Mouse (Mus musculus): ENCODE measurements around the gene Kif5a. TPM values are rescaled to one million over a fixed set of nuclear protein-coding genes. Genes with fewer than 3 reads are reported as not detected.
A peak's percentile ranks its signal among the peaks of the same experiment; 100 is the strongest.

The Kif5a gene
- polyA plus RNA-seq, 1 experiment from 2014 or later = 47.6 TPM

DNA sequence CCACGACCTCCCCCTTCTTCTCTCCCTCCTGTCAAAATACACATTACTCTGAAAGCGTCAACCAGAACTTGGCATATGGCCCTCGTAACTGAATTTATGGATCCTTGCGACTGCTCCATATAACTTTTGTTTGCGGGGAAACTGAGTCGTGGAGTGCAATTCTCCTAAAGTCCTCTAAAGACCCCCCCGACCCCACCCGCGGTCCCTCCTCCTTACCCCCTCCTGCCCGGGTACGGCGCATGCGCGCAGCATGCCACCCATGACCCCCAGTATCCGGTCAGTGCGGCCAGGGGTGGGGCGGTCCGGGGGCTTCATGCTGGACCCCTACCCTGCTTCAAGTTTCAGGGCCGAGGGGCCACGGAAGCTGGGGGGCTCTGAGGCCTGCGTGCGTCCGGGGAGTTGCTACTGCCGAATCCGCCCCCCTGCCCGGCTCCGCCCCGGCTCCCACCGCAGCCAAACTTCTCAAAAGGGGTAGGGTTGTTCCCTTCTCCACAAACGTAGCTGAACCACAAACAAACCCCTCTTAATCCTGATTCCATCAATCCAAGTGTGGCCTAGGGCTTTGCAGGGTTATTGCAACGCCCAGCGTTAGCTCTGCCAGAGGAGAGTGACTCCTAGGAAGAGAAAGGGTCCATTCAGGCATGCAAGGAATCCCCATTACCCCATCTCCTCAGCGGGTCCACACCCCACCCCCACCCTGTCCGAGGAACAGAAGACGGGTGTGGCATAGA lies 73.3 kb downstream of the Kif5a start, which contains the start of gene Arhgef25:
TSS of gene Arhgef25 (minus strand) at position 433 of the 731 bp plus-strand sequence.
- peak within 1 kb of the TSS; percentile 65 for H3K4me3 ChIP-seq (ENCODE audit: low read depth, low read length)
- DNase-seq (ENCODE audit: low spot score) = no peak
- peak within 1 kb of the TSS; percentile 97 for H3K4me2 ChIP-seq (ENCODE audit: low read length)
- no peak for ATAC-seq
- peak within 1 kb of the TSS; percentile 86 for H3K27ac ChIP-seq (ENCODE audit: low read depth, low read length)
- H3K36me3 ChIP-seq (ENCODE audit: control insufficient read depth, insufficient read depth, low read length) = peaks cover 20% of the 10 kb centered on the region
- no peaks in the 10 kb centered on the region for H3K9me3 ChIP-seq (replicated peaks; ENCODE audit: control insufficient read depth, low read length)
- H3K4me1 ChIP-seq (ENCODE audit: control insufficient read depth, insufficient read depth, low read length) = peaks cover 23% of the 10 kb centered on the region
- 1% methylated on average over 33 of the region's 35 CpGs for WGBS
- no peaks in the 10 kb centered on the region for H3K27me3 ChIP-seq (replicated peaks; ENCODE audit: control insufficient read depth, insufficient read depth, low read length)
- H3K9ac ChIP-seq (ENCODE audit: low read length) = peak within 1 kb of the TSS; percentile 91

DNA sequence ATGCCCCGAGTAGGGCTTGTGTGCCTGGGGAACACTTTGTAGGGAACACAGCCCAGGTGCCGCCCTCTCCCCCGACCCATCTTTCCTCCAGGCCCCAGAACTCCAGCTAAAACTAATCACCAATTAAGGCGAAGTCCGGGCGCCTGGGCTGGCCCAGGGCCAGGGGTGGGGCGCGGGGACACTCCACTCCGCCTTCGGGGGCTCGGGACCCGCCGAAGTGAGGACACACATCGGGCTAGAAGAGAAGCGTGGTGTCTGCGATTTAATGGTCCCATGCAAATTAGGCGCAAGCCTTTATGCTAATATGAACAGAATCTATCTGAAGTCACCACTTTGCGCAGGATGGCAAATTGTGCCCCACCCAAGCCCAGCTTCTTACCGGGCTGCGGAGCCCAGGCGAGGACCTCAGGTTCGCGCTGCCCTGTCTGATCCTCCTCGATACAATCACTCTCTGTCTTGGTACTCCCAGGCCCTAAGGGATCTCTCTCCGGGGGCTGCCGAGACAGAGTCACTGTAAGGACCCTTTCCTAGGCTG lies 74.0 kb downstream of the Kif5a start:
- Histone ChIP-seq H3K9me3 (replicated peaks; ENCODE audit: control insufficient read depth, low read length) (no peaks in the 10 kb centered on the region), H3K36me3 (ENCODE audit: control insufficient read depth, insufficient read depth, low read length) (peaks cover 20% of the 10 kb centered on the region), H3K9ac (ENCODE audit: low read length) (peak overlapping the region; percentile 91), H3K4me1 (ENCODE audit: control insufficient read depth, insufficient read depth, low read length) (peaks cover 19% of the 10 kb centered on the region), H3K4me2 (ENCODE audit: low read length) (peak overlapping the region; percentile 97), H3K27me3 (replicated peaks; ENCODE audit: control insufficient read depth, insufficient read depth, low read length) (no peaks in the 10 kb centered on the region), H3K4me3 (ENCODE audit: low read depth, low read length) (peak overlapping the region; percentile 65), H3K27ac (ENCODE audit: low read depth, low read length) (peak overlapping the region; percentile 86)
- WGBS = under 1% methylated on average over 26 of the region's 26 CpGs
- peak; percentile 50 for DNase-seq (ENCODE audit: low spot score)
- peak; percentile 3 for ATAC-seq

DNA sequence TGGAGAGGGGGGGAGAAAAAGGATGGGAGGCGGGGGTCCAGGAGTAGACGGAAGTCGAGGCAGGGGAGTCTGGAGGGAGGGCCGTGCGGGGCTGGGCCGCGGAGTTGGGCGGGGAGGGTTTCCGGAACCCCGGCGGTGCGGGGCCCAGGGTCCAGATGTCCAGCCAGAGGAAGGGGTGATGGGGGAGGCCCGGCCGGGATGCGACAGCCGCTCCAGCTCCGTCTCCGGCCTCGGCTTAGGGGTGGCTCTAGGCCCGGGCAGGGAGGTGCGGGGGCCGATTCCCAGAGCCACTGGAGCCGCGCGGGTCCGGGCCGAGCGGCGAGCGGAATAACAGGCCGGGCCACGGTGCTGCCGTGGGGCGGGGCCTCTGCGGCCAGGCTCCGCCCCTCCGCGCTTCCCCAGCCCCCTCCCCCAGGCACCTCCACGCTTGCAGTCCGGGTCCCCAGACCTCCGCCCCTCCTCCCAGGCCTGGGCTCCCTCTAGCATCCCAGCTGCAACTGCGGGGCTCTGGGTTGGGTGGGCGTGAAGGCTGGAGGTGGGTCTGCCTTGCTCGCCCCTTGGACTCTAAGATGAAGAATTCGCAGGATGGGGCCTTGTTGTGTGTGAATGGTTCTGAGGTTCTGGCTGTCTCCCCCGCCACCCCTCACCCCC lies 74.6 kb downstream of the Kif5a start:
- no peaks in the 10 kb centered on the region for H3K9me3 ChIP-seq (replicated peaks; ENCODE audit: control insufficient read depth, low read length)
- H3K4me3 ChIP-seq (ENCODE audit: low read depth, low read length) = peak overlapping the region; percentile 65
- DNase-seq (ENCODE audit: low spot score) = peak; percentile 82
- no peaks in the 10 kb centered on the region for H3K27me3 ChIP-seq (replicated peaks; ENCODE audit: control insufficient read depth, insufficient read depth, low read length)
- peak; percentile 82 for ATAC-seq
- peak overlapping the region; percentile 97 for H3K4me2 ChIP-seq (ENCODE audit: low read length)
- peaks cover 19% of the 10 kb centered on the region for H3K4me1 ChIP-seq (ENCODE audit: control insufficient read depth, insufficient read depth, low read length)
- peaks cover 20% of the 10 kb centered on the region for H3K36me3 ChIP-seq (ENCODE audit: control insufficient read depth, insufficient read depth, low read length)
- peak overlapping the region; percentile 86 for H3K27ac ChIP-seq (ENCODE audit: low read depth, low read length)
- peak overlapping the region; percentile 91 for H3K9ac ChIP-seq (ENCODE audit: low read length)
- under 1% methylated on average over 44 of the region's 46 CpGs for WGBS

DNA sequence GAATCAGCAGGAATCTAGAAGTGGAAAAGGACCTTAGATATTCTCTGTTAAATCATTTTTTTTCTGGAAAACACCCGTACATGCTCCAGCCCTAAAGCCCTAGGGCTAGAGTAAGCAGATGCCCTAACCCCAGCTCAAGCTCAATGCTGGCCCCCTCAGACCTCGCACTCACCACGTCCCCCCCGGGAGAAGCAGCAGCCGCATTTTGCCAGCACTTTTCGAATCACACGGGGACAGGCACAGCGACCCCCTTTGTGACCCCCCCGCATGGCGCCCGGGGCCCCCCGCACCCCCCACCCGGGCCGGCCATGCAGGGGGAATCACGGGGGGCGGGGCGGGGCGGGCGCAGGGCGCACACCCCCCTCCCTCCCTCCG lies 75.1 kb downstream of the Kif5a start:
- Histone ChIP-seq H3K4me2 (ENCODE audit: low read length) (peak overlapping the region; percentile 97), H3K4me1 (ENCODE audit: control insufficient read depth, insufficient read depth, low read length) (peaks cover 19% of the 10 kb centered on the region), H3K9ac (ENCODE audit: low read length) (peak overlapping the region; percentile 91), H3K36me3 (ENCODE audit: control insufficient read depth, insufficient read depth, low read length) (peaks cover 16% of the 10 kb centered on the region), H3K27ac (ENCODE audit: low read depth, low read length) (peak overlapping the region; percentile 86), H3K27me3 (replicated peaks; ENCODE audit: control insufficient read depth, insufficient read depth, low read length) (no peaks in the 10 kb centered on the region), H3K9me3 (replicated peaks; ENCODE audit: control insufficient read depth, low read length) (no peaks in the 10 kb centered on the region), H3K4me3 (ENCODE audit: low read depth, low read length) (peak overlapping the region; percentile 65)
- DNase-seq (ENCODE audit: low spot score) (no peak), ATAC-seq (peak; percentile 18; the same call in 1 of the 2 replicates)
- WGBS = 0% methylated on average over 20 of the region's 21 CpGs

DNA sequence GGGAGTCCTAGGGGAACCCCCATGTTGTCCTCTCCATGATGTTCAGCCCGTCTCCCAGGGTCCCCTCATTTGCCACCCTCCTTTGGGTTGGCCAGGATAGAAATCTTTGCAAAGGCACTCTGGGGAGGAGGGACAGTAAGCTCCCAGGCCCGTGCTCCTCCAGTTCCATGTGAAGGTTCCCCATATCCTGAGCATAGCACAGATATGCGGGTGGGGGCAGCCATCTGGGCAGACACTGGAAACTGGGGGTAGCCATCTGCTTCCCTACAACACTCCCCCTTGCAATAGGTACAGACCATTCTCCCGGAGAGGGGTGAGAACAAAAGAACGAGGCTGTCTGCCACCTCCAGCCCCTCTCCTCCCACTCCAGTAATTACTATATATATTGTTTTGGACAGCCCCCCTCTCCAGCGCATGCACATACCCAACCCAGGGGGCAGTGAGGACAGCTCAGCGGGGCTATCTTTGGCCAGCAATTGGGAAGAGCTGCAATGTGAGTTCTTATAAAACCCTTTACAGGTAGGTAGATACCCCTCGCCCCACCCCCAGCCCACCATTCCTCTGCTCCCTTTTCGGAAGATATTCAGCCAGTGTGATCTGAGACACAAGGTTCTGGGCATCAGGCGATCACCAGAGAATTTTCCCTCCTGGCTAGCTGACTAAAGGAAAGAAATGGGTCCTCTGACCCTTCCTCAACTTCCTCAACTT lies 75.6 kb downstream of the Kif5a start:
- DNase-seq (ENCODE audit: low spot score) = peak; percentile 75
- peaks cover 10% of the 10 kb centered on the region for H3K36me3 ChIP-seq (ENCODE audit: control insufficient read depth, insufficient read depth, low read length)
- H3K9me3 ChIP-seq (replicated peaks; ENCODE audit: control insufficient read depth, low read length) = no peaks in the 10 kb centered on the region
- 28% methylated on average over 10 of the region's 10 CpGs for WGBS
- peak overlapping the region; percentile 65 for H3K4me3 ChIP-seq (ENCODE audit: low read depth, low read length)
- no peaks in the 10 kb centered on the region for H3K27me3 ChIP-seq (replicated peaks; ENCODE audit: control insufficient read depth, insufficient read depth, low read length)
- H3K4me2 ChIP-seq (ENCODE audit: low read length) = peak overlapping the region; percentile 97
- peak overlapping the region; percentile 91 for H3K9ac ChIP-seq (ENCODE audit: low read length)
- peak overlapping the region; percentile 86 for H3K27ac ChIP-seq (ENCODE audit: low read depth, low read length)
- H3K4me1 ChIP-seq (ENCODE audit: control insufficient read depth, insufficient read depth, low read length) = peaks cover 19% of the 10 kb centered on the region
- peak; percentile 49 for ATAC-seq

DNA sequence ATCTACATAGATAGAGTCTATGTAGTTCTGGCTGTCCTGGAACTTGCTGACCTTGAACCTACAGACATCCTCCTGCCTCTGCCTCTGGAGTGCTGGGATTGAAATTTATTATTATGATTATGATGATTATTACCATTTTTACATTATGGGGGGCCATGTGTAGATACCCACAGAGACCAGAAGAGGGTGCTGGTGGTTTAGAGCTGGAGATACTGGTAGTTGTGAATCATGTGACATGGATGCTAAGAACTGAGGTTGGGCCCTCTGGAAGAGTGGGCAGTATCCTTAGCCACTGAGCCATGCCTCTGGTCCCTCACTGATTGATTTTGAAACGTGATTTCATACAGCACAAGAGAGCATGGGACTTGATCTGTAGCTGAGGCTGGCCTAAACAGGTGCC lies 76.7 kb downstream of the Kif5a start:
- no peaks in the 10 kb centered on the region for H3K9me3 ChIP-seq (replicated peaks; ENCODE audit: control insufficient read depth, low read length)
- DNase-seq (ENCODE audit: low spot score) (no peak), ATAC-seq (no peak)
- H3K27ac ChIP-seq (ENCODE audit: low read depth, low read length) = no peak overlapping the region
- no peak overlapping the region for H3K4me3 ChIP-seq (ENCODE audit: low read depth, low read length)
- H3K4me1 ChIP-seq (ENCODE audit: control insufficient read depth, insufficient read depth, low read length) = peaks cover 19% of the 10 kb centered on the region
- no peaks in the 10 kb centered on the region for H3K27me3 ChIP-seq (replicated peaks; ENCODE audit: control insufficient read depth, insufficient read depth, low read length)
- H3K9ac ChIP-seq (ENCODE audit: low read length) = no peak overlapping the region
- peaks cover 6% of the 10 kb centered on the region; the same call in 1 of the 2 replicates for H3K36me3 ChIP-seq (ENCODE audit: control insufficient read depth, insufficient read depth, low read length)
- WGBS = 77% methylated on average over 1 of the region's 1 CpGs
- no peak overlapping the region for H3K4me2 ChIP-seq (ENCODE audit: low read length)

DNA sequence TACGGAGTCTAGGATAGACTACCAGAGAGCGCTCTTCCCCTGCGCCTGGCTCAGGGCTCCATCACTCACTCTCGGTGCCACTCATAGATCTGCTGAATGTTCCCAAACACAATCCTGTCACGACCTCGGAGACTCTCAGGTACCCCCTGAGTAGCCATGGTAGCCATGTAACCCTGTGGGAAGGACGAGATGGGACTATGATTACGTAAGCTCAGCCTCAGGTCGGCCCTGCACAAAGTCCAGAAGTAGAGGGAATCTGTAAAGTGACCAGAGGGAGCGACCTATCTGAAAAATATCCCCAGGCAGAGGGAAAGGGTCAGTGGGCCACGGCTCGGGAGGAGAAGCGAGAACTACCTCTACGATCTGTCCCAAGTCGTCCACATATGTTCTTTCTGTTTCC lies 77.6 kb downstream of the Kif5a start:
- Histone ChIP-seq H3K9ac (ENCODE audit: low read length) (no peak overlapping the region), H3K27me3 (replicated peaks; ENCODE audit: control insufficient read depth, insufficient read depth, low read length) (peaks cover 8% of the 10 kb centered on the region), H3K9me3 (replicated peaks; ENCODE audit: control insufficient read depth, low read length) (no peaks in the 10 kb centered on the region), H3K36me3 (ENCODE audit: control insufficient read depth, insufficient read depth, low read length) (no peaks in the 10 kb centered on the region; the same call in 1 of the 2 replicates), H3K4me1 (ENCODE audit: control insufficient read depth, insufficient read depth, low read length) (peaks cover 19% of the 10 kb centered on the region), H3K4me3 (ENCODE audit: low read depth, low read length) (no peak overlapping the region), H3K4me2 (ENCODE audit: low read length) (no peak overlapping the region), H3K27ac (ENCODE audit: low read depth, low read length) (no peak overlapping the region)
- DNase-seq (ENCODE audit: low spot score) (no peak), ATAC-seq (no peak)
- 88% methylated on average over 15 of the region's 15 CpGs for WGBS

DNA sequence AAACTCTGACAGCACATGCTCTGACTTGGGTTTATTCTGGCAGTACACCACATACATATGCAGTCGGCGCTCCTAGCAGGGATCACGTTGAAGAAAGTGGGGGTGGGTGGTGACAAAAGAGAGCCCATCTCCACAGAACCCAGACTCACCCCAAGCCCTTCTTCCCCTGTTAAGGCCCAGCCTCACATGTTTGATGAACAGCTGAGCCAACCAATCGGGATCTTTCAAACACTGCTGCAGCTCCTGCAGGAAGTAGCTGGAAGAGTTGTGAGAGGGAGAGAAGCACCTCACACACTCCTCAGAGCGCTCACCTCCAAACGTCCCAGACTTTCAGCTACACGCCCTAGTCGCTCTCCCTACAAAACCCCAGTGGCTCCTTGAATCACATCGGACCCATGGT lies 78.0 kb downstream of the Kif5a start:
- 71% methylated on average over 9 of the region's 9 CpGs for WGBS
- H3K27ac ChIP-seq (ENCODE audit: low read depth, low read length) = no peak overlapping the region
- ATAC-seq = no peak
- H3K27me3 ChIP-seq (replicated peaks; ENCODE audit: control insufficient read depth, insufficient read depth, low read length) = peaks cover 12% of the 10 kb centered on the region
- H3K4me3 ChIP-seq (ENCODE audit: low read depth, low read length) = no peak overlapping the region
- H3K4me2 ChIP-seq (ENCODE audit: low read length) = no peak overlapping the region
- peaks cover 20% of the 10 kb centered on the region for H3K4me1 ChIP-seq (ENCODE audit: control insufficient read depth, insufficient read depth, low read length)
- no peak for DNase-seq (ENCODE audit: low spot score)
- no peaks in the 10 kb centered on the region for H3K9me3 ChIP-seq (replicated peaks; ENCODE audit: control insufficient read depth, low read length)
- H3K9ac ChIP-seq (ENCODE audit: low read length) = no peak overlapping the region
- H3K36me3 ChIP-seq (ENCODE audit: control insufficient read depth, insufficient read depth, low read length) = no peaks in the 10 kb centered on the region

Data from forebrain, embryonic 14.5 days (tissue).